Mouse (Mus musculus) olfactory bulb, adult 2 months (tissue): ENCODE measurements at regions not wholly inside any gene's neighbourhood (a gene's known extent, or its start where the extent isn't known, plus 50 kb on each side); places are given as distances from the start of the nearest gene placed in this dataset.

ENCODE experiments used
- H3K27ac ChIP-seq: fragments of 200-500 bp; 2 replicates; pipeline ENCODE4 v1.5.1; 2012; ENCODE audit warnings: low read depth, low read length; ENCODE audit not compliant: insufficient read depth
- H3K4me1 ChIP-seq: fragments of 200-500 bp; 2 replicates; pipeline ENCODE4 v1.6.1; 2012; ENCODE audit warnings: low read length; ENCODE audit not compliant: control insufficient read depth, insufficient read depth
- H3K4me3 ChIP-seq: fragments of 200-500 bp; 2 replicates; pipeline ENCODE4 v1.5.1; 2012; ENCODE audit warnings: mild to moderate bottlenecking, low read depth, low read length, moderate library complexity; ENCODE audit not compliant: insufficient read depth
- CTCF ChIP-seq: fragments of 200-500 bp; IDR thresholded peaks from 2 replicates; pipeline ENCODE4 v1.5.1; 2012; ENCODE audit warnings: low read depth, mild to moderate bottlenecking, low read length, moderate library complexity; ENCODE audit not compliant: insufficient read depth
- POLR2A ChIP-seq: fragments of 200-500 bp; IDR thresholded peaks from 2 replicates; pipeline ENCODE4 v1.6.1; 2012; ENCODE audit warnings: mild to moderate bottlenecking, low read depth, low read length, moderate library complexity; ENCODE audit not compliant: insufficient read depth
- WGBS: fragments of 180-500 bp; shearing (Covaris S2); methylation state at CpG from one replicate; pipeline ENCODE4 v1.1.7; 2018; 5-methylcytosine and 5-hydroxymethylcytosine counted together

- H3K4me3 ChIP-seq: no peak overlapping the region
- H3K27ac ChIP-seq: no peak overlapping the region
- TF ChIP-seq POLR2A (no peak), CTCF (no peak)
- H3K4me1 ChIP-seq: peaks cover 18% of the 10 kb centered on the region
- WGBS: 19% methylated on average over 5 of the region's 5 CpGs
Measured at GRCm38 (mm10) chr14:61945659-61946058, 338.4 kb downstream of the Kcnrg start.

- 59% methylated on average over 6 of the region's 6 CpGs for WGBS
- Histone ChIP-seq H3K4me3 (no peak overlapping the region), H3K27ac (no peak overlapping the region), H3K4me1 (peaks cover 18% of the 10 kb centered on the region)
- TF ChIP-seq POLR2A: no peak
- TF ChIP-seq CTCF: no peak
Measured at GRCm38 (mm10) chr14:61949446-61949845, 342.2 kb downstream of the Kcnrg start.

DNA sequence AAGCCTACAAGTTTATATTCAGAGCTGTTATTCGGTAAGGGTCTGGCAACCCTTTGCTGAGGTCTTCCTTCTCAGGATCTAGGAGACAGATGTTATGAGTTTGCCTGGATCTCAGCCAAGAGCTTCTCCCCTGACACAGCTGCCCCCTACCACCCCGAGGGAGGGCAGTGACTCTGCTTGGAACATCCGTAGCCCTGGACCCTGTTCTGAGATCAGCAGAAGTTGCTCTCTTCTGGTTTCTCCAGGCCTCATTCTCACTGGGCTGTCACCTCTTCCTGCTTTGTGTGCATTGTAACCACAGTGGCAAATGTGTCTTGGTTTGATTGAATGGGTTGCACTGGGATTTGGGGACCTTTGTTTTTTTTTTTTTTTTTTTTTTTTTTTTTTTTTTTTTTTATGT, 342.4 kb upstream of the Rnaseh2b start:
- no peak overlapping the region for H3K27ac ChIP-seq
- TF ChIP-seq POLR2A: no peak
- no peak for TF ChIP-seq CTCF
- WGBS: 53% methylated on average over 3 of the region's 3 CpGs
- H3K4me3 ChIP-seq: no peak overlapping the region
- peaks cover 18% of the 10 kb centered on the region for H3K4me1 ChIP-seq

DNA sequence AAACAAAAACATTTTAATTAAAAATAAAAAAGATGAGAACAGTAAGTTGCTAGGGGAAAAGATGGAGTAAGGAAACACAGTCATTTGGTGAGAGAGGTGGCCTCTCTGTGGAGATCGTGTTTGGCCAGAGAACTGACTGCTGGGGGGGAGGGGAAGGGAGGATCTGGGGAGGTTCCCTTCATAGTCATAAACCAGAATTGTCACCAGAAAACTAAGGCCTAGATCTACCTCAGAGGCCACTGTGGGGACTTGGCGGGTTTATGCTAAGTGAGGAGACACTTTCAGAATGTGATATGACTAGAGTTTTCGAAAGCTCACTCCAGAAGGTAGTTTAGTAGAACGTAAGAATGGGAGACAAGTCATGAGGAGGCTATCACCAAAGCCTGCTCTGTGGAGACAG, 339.4 kb upstream of the Rnaseh2b start:
- TF ChIP-seq CTCF (no peak), POLR2A (no peak)
- Histone ChIP-seq H3K27ac (no peak overlapping the region), H3K4me1 (peaks cover 9% of the 10 kb centered on the region), H3K4me3 (no peak overlapping the region)
- WGBS: 97% methylated on average over 4 of the region's 4 CpGs

- TF ChIP-seq CTCF (no peak), POLR2A (no peak)
- no peak overlapping the region for H3K27ac ChIP-seq
- H3K4me1 ChIP-seq: no peaks in the 10 kb centered on the region
- H3K4me3 ChIP-seq: no peak overlapping the region
Measured at GRCm38 (mm10) chr14:61955416-61955815, 337.0 kb upstream of the Rnaseh2b start.

DNA sequence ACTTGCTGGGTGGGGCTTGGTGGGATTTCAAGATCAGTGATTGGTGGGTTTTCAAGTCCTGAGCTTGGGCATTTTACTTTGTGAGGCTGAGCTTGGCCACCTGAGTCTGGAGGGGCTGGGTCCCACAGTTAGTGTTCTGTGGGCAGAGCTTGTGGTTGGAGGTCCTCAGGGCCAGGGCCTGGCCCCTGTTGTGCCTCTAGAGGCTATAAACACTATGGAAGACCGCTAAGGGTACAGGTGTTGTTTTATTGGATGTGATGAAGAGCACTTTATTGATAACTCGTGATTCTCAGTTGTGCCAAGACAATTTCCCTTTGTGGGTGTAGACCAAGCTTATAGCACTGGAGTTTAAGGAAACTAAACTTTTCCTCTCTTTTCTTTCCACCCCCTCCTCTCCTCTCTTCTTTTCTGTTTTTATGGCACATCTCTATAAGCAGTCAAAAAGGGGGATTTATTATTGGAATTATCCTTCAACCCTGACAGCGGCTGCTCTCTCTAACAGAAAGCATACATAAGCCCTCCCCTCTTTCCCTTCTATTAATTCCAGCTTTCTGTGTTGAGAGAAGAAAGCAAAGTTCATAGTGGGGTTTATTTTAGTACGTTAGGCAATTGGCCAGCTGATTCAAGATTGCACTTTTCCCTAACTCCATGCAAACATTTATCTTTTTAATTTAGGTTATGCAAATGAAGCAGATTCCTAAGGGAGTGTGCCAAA, 332.0 kb upstream of the Rnaseh2b start:
- Histone ChIP-seq H3K27ac (no peak overlapping the region), H3K4me1 (no peaks in the 10 kb centered on the region), H3K4me3 (no peak overlapping the region)
- WGBS: 81% methylated on average over 4 of the region's 4 CpGs
- TF ChIP-seq CTCF (no peak), POLR2A (no peak)

DNA sequence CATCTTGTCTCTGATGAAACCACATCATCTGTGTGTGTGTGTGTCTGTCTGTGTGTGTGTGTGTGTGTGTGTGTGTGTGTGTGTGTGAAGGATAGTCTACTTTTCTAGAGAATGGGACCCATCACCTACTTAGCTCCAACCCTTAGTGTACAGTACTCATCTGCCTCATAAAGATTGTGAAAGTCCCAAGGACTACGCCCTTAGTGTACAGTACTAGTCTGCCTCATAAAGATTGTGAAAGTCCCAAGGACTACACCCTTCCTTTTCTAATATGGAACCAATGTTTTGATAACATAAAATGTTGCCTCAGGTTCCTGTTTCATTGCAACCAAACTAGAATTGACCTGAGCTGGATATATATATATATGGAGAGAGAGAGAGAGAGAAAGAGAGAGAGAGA, 323.9 kb upstream of the Rnaseh2b start:
- Histone ChIP-seq H3K4me1 (no peaks in the 10 kb centered on the region), H3K4me3 (no peak overlapping the region), H3K27ac (no peak overlapping the region)
- WGBS: 100% methylated on average over 1 of the region's 1 CpGs
- TF ChIP-seq POLR2A (no peak), CTCF (no peak)

GRCm38 (mm10) chr14:61968957-61969535, 323.3 kb upstream of the Rnaseh2b start:
- WGBS: 83% methylated on average over 5 of the region's 5 CpGs
- Histone ChIP-seq H3K4me3 (no peak overlapping the region), H3K4me1 (no peaks in the 10 kb centered on the region), H3K27ac (no peak overlapping the region)
- TF ChIP-seq CTCF (no peak), POLR2A (no peak)

GRCm38 (mm10) chr14:61970591-61970990, 321.8 kb upstream of the Rnaseh2b start:
- H3K27ac ChIP-seq: no peak overlapping the region
- no peaks in the 10 kb centered on the region for H3K4me1 ChIP-seq
- 77% methylated on average over 3 of the region's 3 CpGs for WGBS
- TF ChIP-seq POLR2A (no peak), CTCF (no peak)
- no peak overlapping the region for H3K4me3 ChIP-seq
